Mouse (Mus musculus): Measurements from ENCODE around the gene Dmbx1.
A peak's percentile ranks its signal among the peaks of the same experiment; 100 is the strongest.

Gene Dmbx1

GRCm38 (mm10) chr4:115939295-115940102 lies at the start of gene Dmbx1:
TSS of gene Dmbx1 (minus strand) at chr4:115939926.
- no peak for DNase-seq

GRCm38 (mm10) chr4:115989382-115989781 lies 49.7 kb upstream of the Dmbx1 start:
- no peak for DNase-seq

- DNase-seq, result no peak
These were observed 48.3 kb upstream of the Dmbx1 start for GRCm38 (mm10) chr4:115987858-115988530.

GRCm38 (mm10) chr4:115987436-115987835 lies 47.7 kb upstream of the Dmbx1 start:
- DNase-seq, result no peak

GRCm38 (mm10) chr4:115984967-115985366 lies 45.2 kb upstream of the Dmbx1 start:
- no peak for DNase-seq

GRCm38 (mm10) chr4:115984111-115984510 lies 44.4 kb upstream of the Dmbx1 start:
- DNase-seq, result peak; percentile 95

- no peak for DNase-seq
These were observed 41.0 kb upstream of the Dmbx1 start for GRCm38 (mm10) chr4:115980676-115981075.

GRCm38 (mm10) chr4:115979437-115979836 lies 39.7 kb upstream of the Dmbx1 start:
- no peak for DNase-seq

GRCm38 (mm10) chr4:115978911-115979310 lies 39.2 kb upstream of the Dmbx1 start:
- no peak for DNase-seq

- no peak for DNase-seq
These were observed 32.8 kb upstream of the Dmbx1 start for GRCm38 (mm10) chr4:115972543-115972942.

- DNase-seq, result no peak
These were observed 24.7 kb upstream of the Dmbx1 start for GRCm38 (mm10) chr4:115964446-115964845.

GRCm38 (mm10) chr4:115963751-115964150 lies 24.0 kb upstream of the Dmbx1 start:
- no peak for DNase-seq

GRCm38 (mm10) chr4:115962671-115963412 lies 23.1 kb upstream of the Dmbx1 start:
- DNase-seq, result no peak

GRCm38 (mm10) chr4:115961991-115962390 lies 22.3 kb upstream of the Dmbx1 start:
- no peak for DNase-seq

- DNase-seq, result no peak
These were observed 19.8 kb upstream of the Dmbx1 start for GRCm38 (mm10) chr4:115959546-115959945.

- no peak for DNase-seq
These were observed 15.7 kb upstream of the Dmbx1 start for GRCm38 (mm10) chr4:115955494-115955775.

GRCm38 (mm10) chr4:115954656-115955493 lies 15.1 kb upstream of the Dmbx1 start:
- no peak for DNase-seq

- DNase-seq, result no peak
These were observed 13.8 kb upstream of the Dmbx1 start for GRCm38 (mm10) chr4:115953559-115953958.

GRCm38 (mm10) chr4:115952758-115953157 lies 13.0 kb upstream of the Dmbx1 start:
- no peak for DNase-seq

- DNase-seq, result no peak
These were observed 4.1 kb upstream of the Dmbx1 start for GRCm38 (mm10) chr4:115943669-115944314.

GRCm38 (mm10) chr4:115941242-115941820 lies 1.6 kb upstream of the Dmbx1 start:
- DNase-seq, result no peak

GRCm38 (mm10) chr4:115940681-115941080 lies 955 bp upstream of the Dmbx1 start:
- no peak for DNase-seq
